Mouse (Mus musculus) myocyte (in vitro differentiated cells): ENCODE data around the gene Prr12. TPM values are rescaled to one million over a fixed set of nuclear protein-coding genes. Genes with fewer than 3 reads are reported as not detected.

ENCODE experiments used
- H3K27me3 ChIP-seq: one replicate; pipeline ENCODE4 v1.6.1; 2011; ENCODE audit not compliant: control insufficient read depth, insufficient read depth, insufficient read length
- H3K36me3 ChIP-seq: one replicate; pipeline ENCODE4 v1.6.1; 2011; ENCODE audit not compliant: control insufficient read depth, insufficient read depth
- H3K4me2 ChIP-seq: one replicate; pipeline ENCODE4 v1.6.1; 2011; ENCODE audit warnings: low read depth, control low read depth
- H3K4me3 ChIP-seq: one replicate; pipeline ENCODE4 v1.5.1; 2011; ENCODE audit warnings: mild to moderate bottlenecking, control low read depth, moderate library complexity
- H3K79me2 ChIP-seq: one replicate; pipeline ENCODE4 v1.6.1; 2011; ENCODE audit not compliant: control insufficient read depth, insufficient read depth
- H3ac ChIP-seq: one replicate; pipeline ENCODE4 v1.6.1; 2011; ENCODE audit not compliant: control insufficient read depth, insufficient read length
- CEBPB ChIP-seq: IDR thresholded peaks from 2 replicates; pipeline ENCODE4 v1.6.1; 2011; ENCODE audit warnings: mild to moderate bottlenecking, moderate library complexity; ENCODE audit not compliant: poor library complexity, insufficient read depth, severe bottlenecking
- E2F4 ChIP-seq: IDR thresholded peaks from one replicate; pipeline ENCODE4 v1.6.1; 2011; ENCODE audit warnings: mild to moderate bottlenecking, control low read depth, moderate library complexity; ENCODE audit not compliant: insufficient read depth
- MAX ChIP-seq: IDR thresholded peaks from one replicate; pipeline ENCODE4 v1.6.1; 2011; ENCODE audit warnings: low read depth, mild to moderate bottlenecking, control low read depth
- MYOD1 ChIP-seq, 3 experiments: IDR thresholded peaks; one replicate each; pipeline ENCODE4 v1.6.1; 2011; ENCODE audit warnings: control low read depth in 2 of 3, low read depth in 2 of 3, mild to moderate bottlenecking in 2 of 3, moderate library complexity in 1 of 3; ENCODE audit not compliant: insufficient read length in 2 of 3, control insufficient read depth in 1 of 3
- MYOG ChIP-seq, 3 experiments: IDR thresholded peaks; one replicate each; pipeline ENCODE4 v1.6.1; 2011; ENCODE audit warnings: control low read depth in 2 of 3, low read depth in 2 of 3, mild to moderate bottlenecking in 2 of 3; ENCODE audit not compliant: insufficient read length in 2 of 3, control insufficient read depth in 1 of 3, insufficient read depth in 1 of 3
- POLR2A ChIP-seq: IDR thresholded peaks from one replicate; pipeline ENCODE4 v1.6.1; 2011; ENCODE audit warnings: low read depth, mild to moderate bottlenecking, control low read depth, moderate library complexity; ENCODE audit not compliant: insufficient read length
- POLR2AphosphoS2 ChIP-seq: IDR thresholded peaks from one replicate; pipeline ENCODE4 v1.6.1; 2011; ENCODE audit warnings: low read depth, control low read depth; ENCODE audit not compliant: insufficient read length
- REST ChIP-seq: IDR thresholded peaks from one replicate; pipeline ENCODE4 v1.6.1; 2011; ENCODE audit warnings: mild to moderate bottlenecking, control low read depth, moderate library complexity; ENCODE audit not compliant: insufficient read depth, insufficient read length
- SRF ChIP-seq: IDR thresholded peaks from one replicate; pipeline ENCODE4 v1.6.1; 2011; ENCODE audit warnings: low read depth; ENCODE audit not compliant: control insufficient read depth, insufficient read length
- TCF12 ChIP-seq: IDR thresholded peaks from one replicate; pipeline ENCODE4 v1.6.1; 2011; ENCODE audit warnings: mild to moderate bottlenecking, control low read depth; ENCODE audit not compliant: poor library complexity, insufficient read depth, severe bottlenecking
- TCF3 ChIP-seq: IDR thresholded peaks from one replicate; pipeline ENCODE4 v1.6.1; 2011; ENCODE audit warnings: low read depth, control low read depth; ENCODE audit not compliant: insufficient read length
- USF1 ChIP-seq: IDR thresholded peaks from one replicate; pipeline ENCODE4 v1.6.1; 2011; ENCODE audit warnings: low read depth, mild to moderate bottlenecking, control low read depth, moderate library complexity
- polyA plus RNA-seq: library from polyadenylated mRNA; unstranded; fragments of >200 nt; fragmentation: generic; extraction: Trizol; gene quantifications from one replicate; pipeline ENCODE4 v1.2.1, GENCODE M21; 2012; ENCODE audit warnings: missing spikeins

Gene Prr12
- polyA plus RNA-seq, 1 experiment = 10.2 TPM

- no peak overlapping the region for H3ac ChIP-seq
- peaks cover 4% of the 10 kb centered on the region for H3K36me3 ChIP-seq
- TF ChIP-seq E2F4 (no peak), CEBPB (no peak), POLR2AphosphoS2 (no peak), POLR2A (no peak), TCF3 (no peak), TCF12 (no peak), MAX (no peak), MYOD1 (IDR thresholded peaks at IDR 0.05; ENCODE audit: control insufficient read depth in 1 of 3, insufficient read length in 2 of 3, low read depth in 2 of 3) (no peak), MYOG (IDR thresholded peaks at IDR 0.05; ENCODE audit: control insufficient read depth in 1 of 3, insufficient read depth in 1 of 3, insufficient read length in 2 of 3, low read depth in 2 of 3) (no peak), USF1 (no peak), REST (no peak), SRF (no peak)
- H3K27me3 ChIP-seq = no peaks in the 10 kb centered on the region
- H3K4me2 ChIP-seq = no peak overlapping the region
- H3K4me3 ChIP-seq = no peak overlapping the region
- H3K79me2 ChIP-seq = peaks cover 90% of the 10 kb centered on the region
Measured at GRCm38 (mm10) chr7:45067190-45067999, 14.7 kb upstream of the Prr12 start.

GRCm38 (mm10) chr7:45062239-45062835 is 9.7 kb upstream of the Prr12 start, which contains the start of the genes Nosip and Prrg2:
TSS of gene Nosip (plus strand) at chr7:45062429.
TSS of gene Prrg2 (minus strand) at chr7:45062677.
- Histone ChIP-seq H3K4me2 (peak within 1 kb of the TSS; percentile 80), H3K36me3 (peaks cover 4% of the 10 kb centered on the region), H3ac (peak within 1 kb of the TSS; percentile 32), H3K79me2 (peaks cover 42% of the 10 kb centered on the region), H3K27me3 (no peaks in the 10 kb centered on the region), H3K4me3 (peak within 1 kb of the TSS; percentile 65)
- TF ChIP-seq MAX = no peak
- peak; percentile 58 for TF ChIP-seq POLR2A
- peak; percentile 48 for TF ChIP-seq SRF

GRCm38 (mm10) chr7:45061532-45062075 is 8.9 kb upstream of the Prr12 start:
- Histone ChIP-seq H3ac (no peak overlapping the region), H3K79me2 (peaks cover 38% of the 10 kb centered on the region), H3K36me3 (peaks cover 4% of the 10 kb centered on the region), H3K4me2 (peak overlapping the region; percentile 80), H3K4me3 (peak overlapping the region; percentile 65), H3K27me3 (no peaks in the 10 kb centered on the region)
- no peak for TF ChIP-seq POLR2A
- TF ChIP-seq MYOD1 (IDR thresholded peaks at IDR 0.05; ENCODE audit: control insufficient read depth in 1 of 3, insufficient read length in 2 of 3, low read depth in 2 of 3) = no peak
- TF ChIP-seq MAX = no peak
- no peak for TF ChIP-seq TCF12
- TF ChIP-seq TCF3 = no peak
- TF ChIP-seq POLR2AphosphoS2 = no peak
- no peak for TF ChIP-seq E2F4
- no peak for TF ChIP-seq CEBPB
- TF ChIP-seq SRF = no peak
- TF ChIP-seq MYOG (IDR thresholded peaks at IDR 0.05; ENCODE audit: control insufficient read depth in 1 of 3, insufficient read depth in 1 of 3, insufficient read length in 2 of 3, low read depth in 2 of 3) = no peak

- H3K4me2 ChIP-seq = no peak overlapping the region
- TF ChIP-seq MYOG (IDR thresholded peaks at IDR 0.05; ENCODE audit: control insufficient read depth in 1 of 3, insufficient read depth in 1 of 3, insufficient read length in 2 of 3, low read depth in 2 of 3) = no peak
- no peak for TF ChIP-seq REST
- no peak for TF ChIP-seq SRF
- TF ChIP-seq E2F4 = no peak
- no peak for TF ChIP-seq POLR2AphosphoS2
- TF ChIP-seq USF1 = no peak
- no peak for TF ChIP-seq MYOD1 (IDR thresholded peaks at IDR 0.05; ENCODE audit: control insufficient read depth in 1 of 3, insufficient read length in 2 of 3, low read depth in 2 of 3)
- TF ChIP-seq CEBPB = no peak
- TF ChIP-seq POLR2A = no peak
- no peak for TF ChIP-seq TCF12
- no peak for TF ChIP-seq MAX
- no peak for TF ChIP-seq TCF3
- peak overlapping the region; percentile 65 for H3K4me3 ChIP-seq
- H3K27me3 ChIP-seq = no peaks in the 10 kb centered on the region
- H3ac ChIP-seq = no peak overlapping the region
- H3K79me2 ChIP-seq = peaks cover 28% of the 10 kb centered on the region
- H3K36me3 ChIP-seq = peaks cover 4% of the 10 kb centered on the region
Measured at GRCm38 (mm10) chr7:45060632-45061122, 8.0 kb upstream of the Prr12 start.
